Mouse (Mus musculus) right cerebral cortex, postnatal 10 days (tissue): ENCODE results near the gene Shisa5.

Experiments used
- DNase-seq, 2 experiments: peaks; one replicate each; pipeline ENCODE4 v3.0.0; 2021; ENCODE audit warnings: low spot score in 2 of 2

Gene Shisa5

GRCm38 (mm10) chr9:109091802-109092201 lies 53.4 kb downstream of the Shisa5 start:
- no peak for DNase-seq

GRCm38 (mm10) chr9:109092799-109093198 lies 54.4 kb downstream of the Shisa5 start:
- DNase-seq: no peak

- DNase-seq: no peak
Measured at GRCm38 (mm10) chr9:109093786-109094552, 55.6 kb downstream of the Shisa5 start.

GRCm38 (mm10) chr9:109094553-109095136 lies 56.3 kb downstream of the Shisa5 start:
- DNase-seq: no peak

- peak; percentile 86 to 89 for DNase-seq
Measured at GRCm38 (mm10) chr9:109095137-109095982, 57.0 kb downstream of the Shisa5 start, which contains the start of gene Plxnb1. Gene Plxnb1, plus strand, starts transcription at chr9:109095389.

- peak; percentile 63 to 64 for DNase-seq
Measured at GRCm38 (mm10) chr9:109096251-109096661, 57.9 kb downstream of the Shisa5 start.

- no peak for DNase-seq
Measured at GRCm38 (mm10) chr9:109096856-109097255, 58.5 kb downstream of the Shisa5 start.

GRCm38 (mm10) chr9:109097291-109097690 lies 58.9 kb downstream of the Shisa5 start:
- no peak for DNase-seq

GRCm38 (mm10) chr9:109097831-109098230 lies 59.5 kb downstream of the Shisa5 start:
- peak; percentile 89 for DNase-seq

- DNase-seq: no peak
Measured at GRCm38 (mm10) chr9:109098366-109098765, 60.0 kb downstream of the Shisa5 start.

GRCm38 (mm10) chr9:109098969-109099368 lies 60.6 kb downstream of the Shisa5 start:
- DNase-seq: peak; percentile 80 to 84

- DNase-seq: no peak
Measured at GRCm38 (mm10) chr9:109100307-109100928, 62.1 kb downstream of the Shisa5 start.

- no peak for DNase-seq
Measured at GRCm38 (mm10) chr9:109101933-109102445, 63.6 kb downstream of the Shisa5 start.

GRCm38 (mm10) chr9:109102541-109102940 lies 64.2 kb downstream of the Shisa5 start:
- DNase-seq: no peak

GRCm38 (mm10) chr9:109103250-109103649 lies 64.9 kb downstream of the Shisa5 start:
- DNase-seq: no peak

GRCm38 (mm10) chr9:109104083-109104482 lies 65.7 kb downstream of the Shisa5 start:
- no peak for DNase-seq

- DNase-seq: peak; percentile 72 to 74
Measured at GRCm38 (mm10) chr9:109105011-109105410, 66.6 kb downstream of the Shisa5 start.

- no peak for DNase-seq
Measured at GRCm38 (mm10) chr9:109105648-109106047, 67.3 kb downstream of the Shisa5 start.

GRCm38 (mm10) chr9:109107341-109107740 lies 69.0 kb downstream of the Shisa5 start:
- DNase-seq: no peak
